ENCODE assay signal across 10 mouse cellular contexts in genomic region chr5:135868653-135869052, GRCm38 (mm10). TPM values are rescaled to one million over a fixed set of nuclear protein-coding genes. Genes with fewer than 3 reads are reported as not detected.
DNase-seq lines count a peak whose midpoint lies in the region; ATAC-seq and TF ChIP-seq lines count a peak whose summit lies in the region.
"Had no signal": no experiment of that assay in that cellular context is flagged by ENCODE, and none has a peak within 500 bp of the region (broad histone marks: within the 10 kb centered on the region; RNA-seq: fewer than 3 reads in every experiment).

No protein-coding gene starts in this region.

- WGBS in forebrain, embryonic 11.5 days = 3% methylated on average over 27 of the region's 27 CpGs
- WGBS in intestine, postnatal 0 days = 4% methylated on average over 26 of the region's 27 CpGs
- WGBS in olfactory bulb, adult 2 months = 32% methylated on average over 27 of the region's 27 CpGs

- peak overlapping the region; percentile 80 for H3K4me2 ChIP-seq in forebrain, embryonic 11.5 days (ENCODE audit: low read depth, low read length, severe bottlenecking)
- H3K4me2 ChIP-seq in intestine, postnatal 0 days (replicated peaks; ENCODE audit: low read depth) = peak overlapping the region; percentile 80

- intact Hi-C loops in left cerebral cortex, adult 2 months (cut with DNase I) = no loop called here

- peak overlapping the region; percentile 76 for H3K27ac ChIP-seq in left cerebral cortex, adult 2 months
- no peak overlapping the region for H3K27ac ChIP-seq in forebrain, embryonic 11.5 days (ENCODE audit: low read depth, low read length)
- no peak overlapping the region for H3K27ac ChIP-seq in intestine, postnatal 0 days (ENCODE audit: low read depth, low read length)
- H3K27ac ChIP-seq in olfactory bulb, adult 2 months (ENCODE audit: insufficient read depth, low read depth, low read length) = 0 out of 2 replicates have a peak overlapping the region, but pooled peaks have one; percentile 57

- DNase-seq in left cerebral cortex, adult 2 months (ENCODE audit: extremely low spot score in 1 of 2, low spot score in 2 of 2) = no peak
- DNase-seq in left cerebral cortex, adult 9 months (ENCODE audit: low spot score in 2 of 2) = no peak
- DNase-seq in forebrain, embryonic 11.5 days (ENCODE audit: low spot score) = no peak
- no peak for DNase-seq in thymus, postnatal 14 days
- DNase-seq in thymus, postnatal 10 days (ENCODE audit: low spot score in 2 of 2) = no peak
- DNase-seq: cerebellum, adult 9-10 months had no signal

- H3K27me3 ChIP-seq in forebrain, embryonic 11.5 days (ENCODE audit: control insufficient read depth, insufficient read depth, low read length) = peaks cover 41% of the 10 kb centered on the region
- peaks cover 53% of the 10 kb centered on the region for H3K27me3 ChIP-seq in intestine, postnatal 0 days (replicated peaks; ENCODE audit: control insufficient read depth, insufficient read depth, low read length)

- no peak for TF ChIP-seq CTCF in left cerebral cortex, adult 2 months (IDR thresholded peaks at IDR 0.05)
- TF ChIP-seq CTCF in intestine, postnatal 0 days (IDR thresholded peaks at IDR 0.05; ENCODE audit: low read depth) = no peak
- no peak for TF ChIP-seq CTCF in olfactory bulb, adult 2 months (IDR thresholded peaks at IDR 0.05; ENCODE audit: insufficient read depth, low read depth, low read length)

- H3K4me1 ChIP-seq in forebrain, embryonic 11.5 days (replicated peaks; ENCODE audit: control insufficient read depth, insufficient read depth, low read length) = peaks cover 10% of the 10 kb centered on the region; the same call in 1 of the 2 replicates
- no peaks in the 10 kb centered on the region for H3K4me1 ChIP-seq in intestine, postnatal 0 days (replicated peaks; ENCODE audit: control insufficient read depth, insufficient read depth, low read length)
- peaks cover 25% of the 10 kb centered on the region for H3K4me1 ChIP-seq in olfactory bulb, adult 2 months (ENCODE audit: control insufficient read depth, insufficient read depth, low read length)

- no peaks in the 10 kb centered on the region for H3K9me3 ChIP-seq in forebrain, embryonic 11.5 days (ENCODE audit: control insufficient read depth, low read length)
- H3K9me3 ChIP-seq in intestine, postnatal 0 days (ENCODE audit: control insufficient read depth) = no peaks in the 10 kb centered on the region

- H3K4me3 ChIP-seq in left cerebral cortex, adult 2 months = peak overlapping the region; percentile 49
- peak overlapping the region; percentile 45; the same call in 1 of the 2 replicates for H3K4me3 ChIP-seq in forebrain, embryonic 11.5 days (ENCODE audit: low read depth, low read length)
- peak overlapping the region; percentile 40; the same call in 1 of the 2 replicates for H3K4me3 ChIP-seq in intestine, postnatal 0 days (ENCODE audit: low read depth, low read length)
- H3K4me3 ChIP-seq in olfactory bulb, adult 2 months (ENCODE audit: insufficient read depth, low read depth, low read length) = peak overlapping the region; percentile 54

- H3K36me3 ChIP-seq in forebrain, embryonic 11.5 days (ENCODE audit: control insufficient read depth, insufficient read depth, low read length) = no peaks in the 10 kb centered on the region
- H3K36me3 ChIP-seq in intestine, postnatal 0 days (ENCODE audit: control insufficient read depth, insufficient read depth) = no peaks in the 10 kb centered on the region

- ATAC-seq in forebrain, embryonic 11.5 days (replicated peaks; ENCODE audit: low FRiP score) = no peak
- no peak for ATAC-seq in intestine, postnatal 0 days
- ATAC-seq: Patski had no signal

- TF ChIP-seq POLR2A in olfactory bulb, adult 2 months (IDR thresholded peaks at IDR 0.05; ENCODE audit: insufficient read depth, low read depth, low read length) = no peak

- H3K9ac ChIP-seq in forebrain, embryonic 11.5 days (ENCODE audit: low read length) = no peak overlapping the region; the same call in 1 of the 2 replicates
- H3K9ac ChIP-seq in intestine, postnatal 0 days (ENCODE audit: low read depth, low read length) = no peak overlapping the region

RNA-seq across cellular contexts. Expression of gene Hspb1, which starts 19.1 kb away (rescaled TPM):
- total RNA-seq in left cerebral cortex, adult 2 months (2021) = 10 to 100 TPM; 19.2 to 19.3 TPM
- 11.4 and 11.8 TPM in 2 replicates for polyA plus RNA-seq in forebrain, embryonic 11.5 days (2014; fragmentation: Nextera tagmentation; extraction: Ambion mirVana)
- 107 and 120 TPM in 2 replicates for polyA plus RNA-seq in intestine, postnatal 0 days (2015; fragmentation: Nextera tagmentation; extraction: Ambion mirVana)
- not detected in 2 replicates for polyA plus RNA-seq in olfactory bulb, adult 2 months (2012; ENCODE audit: insufficient read depth, insufficient read length, low replicate concordance, missing spikeins)
- total RNA-seq: hematopoietic stem cell, adult 5-6 weeks had no signal

Comparison
In these comparisons a context has a peak if more than half of its experiments do, and no peak if none do; other contexts are left out.
1. H3K27ac ChIP-seq: peak in left cerebral cortex, adult 2 months (single experiment) and olfactory bulb, adult 2 months (single experiment); none in forebrain, embryonic 11.5 days (single experiment) and intestine, postnatal 0 days (single experiment).
2. RNA of gene Hspb1, which starts 19.1 kb away (polyA plus RNA-seq): 107 to 120 TPM in intestine, postnatal 0 days and 11.4 to 11.8 TPM in forebrain, embryonic 11.5 days; not detected in olfactory bulb, adult 2 months; every median in the first group is over 10 times any median in the second.
3. Peak in every context shown above with its lines, with median percentiles within 50 percentile points of each other: H3K4me3 ChIP-seq.